Mouse (Mus musculus): ENCODE measurements around the gene Arhgef3.

DNA sequence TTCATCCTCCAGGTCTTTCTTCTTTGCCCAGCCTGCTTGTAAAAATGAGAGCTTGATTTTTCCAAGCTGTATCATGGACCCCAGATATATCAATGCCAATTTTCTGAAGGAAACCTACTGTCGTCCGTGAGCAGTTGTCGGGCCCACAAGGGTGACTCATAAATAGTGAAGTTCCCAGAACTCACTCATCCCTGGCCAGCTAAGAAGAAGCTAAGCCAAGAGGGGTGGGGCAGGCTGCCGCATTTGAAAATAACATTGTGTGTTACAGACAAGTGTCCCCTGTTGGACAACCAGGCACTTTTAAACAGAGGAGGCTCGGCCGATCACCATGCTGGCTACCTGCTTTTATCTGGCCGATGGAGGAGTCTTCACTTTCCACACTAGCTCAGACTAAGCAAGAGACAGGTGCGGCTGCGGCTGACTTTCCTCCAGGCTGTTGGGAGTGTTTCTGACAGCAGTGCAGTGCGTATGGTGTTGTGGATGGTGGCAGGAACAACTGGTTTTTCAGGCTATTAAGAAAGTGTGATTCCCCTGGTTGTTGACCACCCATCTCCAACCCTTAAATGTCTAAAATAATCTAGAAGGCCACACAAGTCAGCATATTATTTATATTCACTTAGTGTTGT, 58.6 kb downstream of the Arhgef3 start:
- no peak for TF ChIP-seq POLR2A (IDR thresholded peaks at IDR 0.05; ENCODE audit: control insufficient read depth, extremely low read depth, insufficient read depth, low read length, poor library complexity)
- no peak for TF ChIP-seq CTCF (IDR thresholded peaks at IDR 0.05; ENCODE audit: borderline replicate concordance, control insufficient read depth, extremely low read depth, insufficient read depth, low read length, poor library complexity)

Data from thymus, adult 2 months (tissue).